Mouse (Mus musculus) stomach, embryonic 16.5 days (tissue): ENCODE measurements around the gene Pard6b. TPM values are rescaled to one million over a fixed set of nuclear protein-coding genes. Genes with fewer than 3 reads are reported as not detected.

Source experiments
- ATAC-seq: fragments of 200-750 bp; cut with Nextera tagmentation; 2 replicates; pipeline ENCODE4 v1.8.0; 2017; ENCODE audit warnings: moderate number of reproducible peaks, moderate TSS enrichment; ENCODE audit not compliant: insufficient read depth, low FRiP score
- H3K27ac ChIP-seq: fragments of 300-500 bp; sonication (generic); 2 replicates; pipeline ENCODE4 v1.5.1; 2014; ENCODE audit warnings: low read length
- H3K27me3 ChIP-seq: fragments of 300-500 bp; sonication (generic); 2 replicates; pipeline ENCODE4 v1.6.1; 2014; ENCODE audit warnings: low read length, control low read depth, mixed read lengths; ENCODE audit not compliant: control insufficient read depth, insufficient read depth
- H3K36me3 ChIP-seq: fragments of 300-500 bp; sonication (generic); 2 replicates; pipeline ENCODE4 v1.6.1; 2014; ENCODE audit warnings: low read length; ENCODE audit not compliant: control insufficient read depth, insufficient read depth
- H3K4me1 ChIP-seq: fragments of 300-500 bp; sonication (generic); 2 replicates; pipeline ENCODE4 v1.6.1; 2014; ENCODE audit warnings: low read length, control low read depth, mixed read lengths; ENCODE audit not compliant: control insufficient read depth, insufficient read depth
- H3K4me2 ChIP-seq: fragments of 300-500 bp; sonication (generic); 2 replicates; pipeline ENCODE4 v1.6.1; 2014; ENCODE audit warnings: low read depth, low read length, mixed read lengths
- H3K4me3 ChIP-seq: fragments of 300-500 bp; sonication (generic); replicated peaks from 2 replicates; pipeline ENCODE4 v1.5.1; 2014; ENCODE audit warnings: mild to moderate bottlenecking, low read length
- H3K9ac ChIP-seq: fragments of 300-500 bp; sonication (generic); 2 replicates; pipeline ENCODE4 v1.6.1; 2014; ENCODE audit warnings: low read length
- H3K9me3 ChIP-seq: fragments of 300-500 bp; sonication (generic); replicated peaks from 2 replicates; pipeline ENCODE4 v1.6.1; 2016; ENCODE audit warnings: low read length, control low read depth; ENCODE audit not compliant: control insufficient read depth
- WGBS: fragments of 180-500 bp; shearing (Covaris S2); extraction: QIAGEN DNeasy Blood & Tissue Kit; methylation state at CpG from one replicate; pipeline ENCODE4 v1.1.7; 2014; 5-methylcytosine and 5-hydroxymethylcytosine counted together
- polyA plus RNA-seq: library from polyadenylated mRNA; unstranded; fragments of >200 nt; fragmentation: Nextera tagmentation; extraction: Ambion mirVana; gene quantifications from 2 replicates; pipeline ENCODE4 v1.2.1, GENCODE M21; 2015

Gene Pard6b
- polyA plus RNA-seq, 1 experiment from 2014 or later = 8.3 TPM

DNA sequence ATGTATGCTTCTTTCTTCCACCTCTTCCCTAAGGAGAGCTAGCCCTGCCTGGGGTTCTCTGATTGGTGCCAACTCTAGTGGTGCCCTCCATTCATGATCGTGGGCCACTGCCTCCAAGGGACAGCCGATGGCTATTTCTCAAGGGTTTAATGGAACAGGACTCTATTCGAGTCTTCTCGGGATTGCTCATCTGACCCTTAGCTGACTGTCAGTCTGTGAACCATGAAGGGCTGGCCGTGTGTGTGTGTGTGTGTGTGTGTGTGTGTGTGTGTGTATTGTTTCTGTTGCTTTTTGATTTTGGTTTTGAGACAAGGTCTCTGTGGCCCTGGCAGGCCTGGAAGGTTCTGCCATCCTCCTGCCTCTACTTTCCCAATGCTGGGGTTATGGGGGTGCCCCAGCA, 7.1 kb upstream of the Pard6b start:
- Histone ChIP-seq H3K4me3 (no peak overlapping the region), H3K27me3 (no peaks in the 10 kb centered on the region), H3K9ac (no peak overlapping the region), H3K4me1 (peaks cover 13% of the 10 kb centered on the region), H3K36me3 (no peaks in the 10 kb centered on the region), H3K4me2 (no peak overlapping the region), H3K9me3 (no peaks in the 10 kb centered on the region), H3K27ac (no peak overlapping the region)
- 69% methylated on average over 5 of the region's 5 CpGs for WGBS
- no peak for ATAC-seq

DNA sequence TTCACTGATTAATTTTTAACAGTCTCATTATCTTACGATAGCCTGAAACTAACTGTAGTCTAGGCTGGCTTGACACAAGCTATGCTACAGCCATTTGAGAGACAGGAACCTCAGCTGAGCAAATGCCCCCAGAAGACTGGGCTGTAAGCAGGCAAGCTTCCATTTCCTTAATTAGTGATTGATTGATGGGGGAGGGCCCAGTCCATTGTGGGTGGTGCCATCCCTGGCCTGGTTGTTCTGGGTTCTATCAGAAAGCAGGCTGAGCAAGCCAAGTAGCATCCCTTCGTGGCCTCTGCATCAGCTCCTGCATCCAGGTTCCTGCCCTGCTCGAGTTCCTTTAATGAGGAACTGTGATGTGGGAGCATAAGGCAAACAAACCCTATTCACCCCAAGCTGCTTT, 6.3 kb upstream of the Pard6b start:
- WGBS = 34% methylated on average over 3 of the region's 3 CpGs
- H3K27me3 ChIP-seq = no peaks in the 10 kb centered on the region
- no peak for ATAC-seq

DNA sequence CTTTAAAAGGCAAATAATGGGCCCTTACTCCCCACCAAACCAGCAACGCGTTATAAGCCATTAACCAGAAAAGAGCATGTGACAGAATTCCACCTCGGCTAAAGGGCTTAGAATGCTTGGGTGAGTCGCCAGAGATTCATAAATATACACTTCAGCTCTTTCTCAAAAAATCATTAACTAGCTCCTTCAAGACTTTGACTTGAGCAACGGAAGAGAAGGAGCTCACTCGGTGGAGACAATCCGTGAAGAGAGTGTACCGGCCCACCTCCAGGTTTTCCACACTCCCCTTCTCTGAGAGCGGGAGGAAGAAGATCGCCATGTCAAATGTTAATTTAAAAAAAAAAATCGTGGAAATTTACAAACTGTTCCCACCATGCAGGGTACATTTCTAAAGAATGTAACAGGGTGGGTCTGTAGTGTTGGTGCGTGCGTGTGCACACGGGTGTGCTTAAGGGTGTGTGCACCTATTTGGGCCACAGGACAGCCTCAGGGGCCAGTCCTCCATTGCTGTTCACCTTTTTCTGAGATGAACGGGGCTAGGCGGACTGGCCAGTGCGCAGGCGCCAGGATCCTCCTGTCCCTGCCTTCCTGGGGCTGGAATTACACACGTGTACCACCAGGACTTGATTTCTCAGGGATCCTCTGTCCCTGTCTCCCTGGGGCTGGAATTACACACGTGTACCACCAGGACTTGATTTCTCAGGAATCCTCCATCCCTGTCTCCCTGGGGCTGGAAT, 3.8 kb upstream of the Pard6b start:
- Histone ChIP-seq H3K4me1 (peaks cover 21% of the 10 kb centered on the region), H3K4me2 (no peak overlapping the region), H3K9ac (no peak overlapping the region), H3K36me3 (no peaks in the 10 kb centered on the region), H3K27ac (peak overlapping the region; percentile 89; the same call in 1 of the 2 replicates), H3K9me3 (no peaks in the 10 kb centered on the region), H3K27me3 (no peaks in the 10 kb centered on the region), H3K4me3 (no peak overlapping the region)
- ATAC-seq = no peak
- 51% methylated on average over 20 of the region's 20 CpGs for WGBS

More for the DNA sequence above, 6.3 kb upstream of the Pard6b start:
- no peaks in the 10 kb centered on the region for H3K36me3 ChIP-seq
- H3K4me2 ChIP-seq = no peak overlapping the region
- peaks cover 13% of the 10 kb centered on the region for H3K4me1 ChIP-seq
- H3K4me3 ChIP-seq = no peak overlapping the region
- H3K9me3 ChIP-seq = no peaks in the 10 kb centered on the region
- H3K27ac ChIP-seq = no peak overlapping the region
- H3K9ac ChIP-seq = no peak overlapping the region

DNA sequence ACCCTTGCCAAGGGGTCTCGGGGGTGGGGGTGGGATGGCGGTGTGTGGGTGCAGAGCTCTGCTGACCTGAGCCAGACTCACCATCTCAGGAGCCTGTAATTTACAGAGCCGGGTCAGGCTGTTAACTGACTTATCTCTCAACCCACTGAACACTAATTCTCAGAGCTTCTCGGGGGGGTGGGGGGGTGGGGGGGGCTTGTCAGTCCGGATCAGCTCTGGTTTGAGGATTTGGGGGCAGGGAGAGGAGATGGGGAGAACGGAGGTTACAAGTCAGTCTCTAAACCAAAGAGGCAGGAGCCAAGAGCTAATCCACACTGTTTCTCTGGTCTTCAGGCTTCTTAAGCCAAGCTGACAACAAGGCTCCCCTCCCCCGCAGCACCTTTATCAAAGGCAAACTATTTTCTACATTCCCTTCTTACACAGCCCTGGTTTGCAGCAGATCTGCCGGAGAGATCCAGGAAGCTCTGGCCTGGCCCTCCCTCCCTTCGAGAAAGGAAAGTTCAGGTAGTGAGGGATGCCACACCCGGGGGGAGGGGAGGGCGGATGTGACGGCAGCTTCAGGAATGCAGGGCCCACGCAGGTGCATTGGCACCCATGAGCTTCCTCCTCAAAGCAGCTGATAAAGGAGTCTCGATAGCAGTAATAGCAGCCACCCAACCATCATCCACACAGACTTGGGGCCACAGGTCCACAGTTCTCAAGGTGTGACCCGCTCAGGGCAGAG, 2.5 kb upstream of the Pard6b start:
- peak; percentile 34 for ATAC-seq

DNA sequence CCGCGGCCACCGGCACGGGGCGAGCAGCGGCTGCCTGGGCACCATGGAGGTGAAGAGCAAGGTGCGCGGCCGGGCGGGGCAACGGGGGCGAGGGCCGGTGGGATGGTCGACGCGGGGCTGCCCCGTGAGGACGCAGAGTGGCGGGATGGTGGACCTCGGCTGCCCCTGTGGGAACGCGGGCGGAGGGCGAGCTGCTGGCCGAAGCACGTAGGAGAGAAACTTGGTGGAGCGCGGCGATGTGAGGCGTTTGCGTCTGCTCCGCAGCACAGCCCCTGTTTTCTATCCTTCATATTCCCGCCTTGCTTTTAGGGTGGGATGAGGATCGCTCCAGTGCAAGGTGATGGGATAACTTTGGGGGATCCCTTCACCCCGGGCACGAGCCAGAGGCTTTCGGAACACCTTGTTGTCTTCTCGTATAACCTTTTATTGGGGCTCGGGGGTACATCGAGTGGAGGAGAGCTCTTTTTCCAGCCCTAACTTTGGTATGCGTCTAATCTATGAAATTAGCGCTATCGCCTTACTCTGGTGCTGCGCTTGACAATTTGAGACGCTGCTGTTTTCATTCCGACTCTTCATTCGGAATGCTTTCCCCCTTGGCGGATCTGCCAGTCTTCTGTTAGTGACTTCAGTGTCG, 612 bp downstream of the Pard6b start:
- no peak for ATAC-seq
- Histone ChIP-seq H3K4me3 (peak overlapping the region; percentile 61), H3K27ac (peak overlapping the region; percentile 80), H3K9me3 (no peaks in the 10 kb centered on the region), H3K27me3 (no peaks in the 10 kb centered on the region), H3K4me2 (peak overlapping the region; percentile 97), H3K36me3 (no peaks in the 10 kb centered on the region), H3K9ac (peak overlapping the region; percentile 74), H3K4me1 (peaks cover 13% of the 10 kb centered on the region)
- WGBS = under 1% methylated on average over 48 of the region's 49 CpGs

More for the DNA sequence above, 2.5 kb upstream of the Pard6b start:
- Histone ChIP-seq H3K4me3 (0 out of 2 replicates have a peak overlapping the region, but pooled peaks have one; percentile 4), H3K9me3 (no peaks in the 10 kb centered on the region), H3K4me2 (peak overlapping the region; percentile 30), H3K27me3 (no peaks in the 10 kb centered on the region), H3K36me3 (no peaks in the 10 kb centered on the region), H3K9ac (peak overlapping the region; percentile 44; the same call in 1 of the 2 replicates), H3K27ac (peak overlapping the region; percentile 89), H3K4me1 (peaks cover 12% of the 10 kb centered on the region; the same call in 1 of the 2 replicates)
- WGBS = 20% methylated on average over 15 of the region's 15 CpGs

DNA sequence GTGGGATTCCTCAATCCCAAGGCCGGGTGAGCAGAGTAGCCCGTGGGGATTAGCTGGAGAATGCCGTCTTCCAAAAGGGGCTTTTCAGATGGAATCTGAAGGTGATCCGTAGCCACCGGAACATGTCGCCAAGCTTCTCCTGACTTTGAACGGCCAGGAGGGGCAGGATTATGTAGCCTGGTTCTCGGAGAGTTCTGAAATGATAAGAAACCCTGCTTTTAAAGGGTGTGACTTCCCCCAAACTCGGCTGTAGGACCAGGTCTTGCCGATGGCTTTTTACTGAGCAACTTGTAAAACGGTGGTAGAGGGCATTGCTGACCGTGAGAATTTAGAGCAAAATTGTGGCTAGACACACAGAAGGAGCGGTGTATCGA, 1.1 kb downstream of the Pard6b start:
- peak overlapping the region; percentile 97 for H3K4me2 ChIP-seq
- no peaks in the 10 kb centered on the region for H3K27me3 ChIP-seq
- no peak for ATAC-seq
- H3K9me3 ChIP-seq = no peaks in the 10 kb centered on the region
- no peaks in the 10 kb centered on the region for H3K36me3 ChIP-seq
- peak overlapping the region; percentile 61 for H3K4me3 ChIP-seq
- H3K4me1 ChIP-seq = peaks cover 11% of the 10 kb centered on the region
- H3K9ac ChIP-seq = peak overlapping the region; percentile 74
- WGBS = 3% methylated on average over 14 of the region's 14 CpGs
- H3K27ac ChIP-seq = peak overlapping the region; percentile 80; the same call in 1 of the 2 replicates

DNA sequence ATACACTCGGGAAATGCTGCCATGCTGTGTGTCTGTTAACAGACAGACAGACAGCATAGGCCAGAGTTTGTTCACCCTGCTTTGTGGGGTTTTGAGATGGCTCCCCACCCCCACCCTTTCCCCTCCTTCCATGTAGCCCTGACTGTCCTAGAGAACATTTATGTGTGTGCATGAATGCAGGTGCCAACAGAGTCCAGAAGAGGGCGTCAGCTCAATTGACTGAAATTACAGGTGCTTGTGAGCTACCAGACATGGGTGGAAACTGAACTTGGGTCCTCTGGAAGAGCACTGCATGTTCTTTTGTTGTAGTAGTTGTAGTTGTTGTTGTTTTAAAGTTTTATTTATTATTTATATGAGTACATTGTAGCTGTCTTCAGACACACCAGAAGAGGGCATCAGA, 2.8 kb downstream of the Pard6b start:
- Histone ChIP-seq H3K9ac (no peak overlapping the region), H3K36me3 (no peaks in the 10 kb centered on the region), H3K9me3 (no peaks in the 10 kb centered on the region), H3K4me2 (no peak overlapping the region), H3K27ac (no peak overlapping the region), H3K4me1 (peaks cover 11% of the 10 kb centered on the region; the same call in 1 of the 2 replicates), H3K4me3 (no peak overlapping the region), H3K27me3 (no peaks in the 10 kb centered on the region)
- WGBS = 69% methylated on average over 2 of the region's 2 CpGs
- no peak for ATAC-seq

DNA sequence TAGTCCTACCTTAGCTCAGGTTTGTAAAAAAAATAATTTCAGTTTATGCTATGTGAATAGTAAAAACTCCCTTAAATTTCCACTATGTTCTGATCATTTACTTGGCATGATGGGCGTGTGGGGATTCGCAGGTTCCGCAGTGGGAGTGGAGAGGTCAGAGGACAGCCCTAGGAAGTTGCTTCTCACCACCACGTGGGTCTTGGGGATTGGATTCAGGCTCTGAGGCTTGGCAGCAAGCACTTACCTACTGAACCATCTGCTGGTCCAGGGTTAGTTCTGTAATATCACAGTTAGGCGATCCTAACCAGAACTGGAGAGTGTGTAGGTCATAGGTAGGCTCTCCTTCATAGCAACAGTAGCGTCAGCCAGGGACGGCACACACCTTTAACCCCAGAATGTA, 3.4 kb downstream of the Pard6b start:
- no peak overlapping the region for H3K4me2 ChIP-seq

More for the DNA sequence above, 3.4 kb downstream of the Pard6b start:
- H3K4me3 ChIP-seq = no peak overlapping the region
- no peaks in the 10 kb centered on the region for H3K36me3 ChIP-seq
- H3K9me3 ChIP-seq = no peaks in the 10 kb centered on the region
- no peaks in the 10 kb centered on the region for H3K27me3 ChIP-seq
- H3K4me1 ChIP-seq = peaks cover 11% of the 10 kb centered on the region; the same call in 1 of the 2 replicates
- no peak for ATAC-seq
- 91% methylated on average over 7 of the region's 7 CpGs for WGBS
- H3K9ac ChIP-seq = no peak overlapping the region
- H3K27ac ChIP-seq = no peak overlapping the region
